Mouse (Mus musculus) liver, embryonic 13.5 days (tissue): ENCODE data around the gene Gm2056. TPM values are rescaled to one million over a fixed set of nuclear protein-coding genes. Genes with fewer than 3 reads are reported as not detected.
"Not testable (repeated sequence)": the region's sequence is repeated elsewhere in the genome, so short reads cannot be mapped to it uniquely, and the experiment has no call there.

Experiments used
- ATAC-seq: fragments of 200-750 bp; cut with Nextera tagmentation; 2 replicates; pipeline ENCODE4 v1.8.0; 2017; ENCODE audit warnings: low read depth, mild to moderate bottlenecking, moderate number of reproducible peaks, moderate library complexity
- DNase-seq: peaks from one replicate; pipeline ENCODE4 v3.0.0; 2022
- H3K27ac ChIP-seq: fragments of 300-500 bp; sonication (generic); 2 replicates; pipeline ENCODE4 v1.5.1; 2015; ENCODE audit warnings: moderate library complexity, mild to moderate bottlenecking, inconsistent platforms
- H3K27me3 ChIP-seq: fragments of 300-500 bp; sonication (generic); 2 replicates; pipeline ENCODE4 v1.6.1; 2015; ENCODE audit warnings: mild to moderate bottlenecking, inconsistent platforms
- H3K36me3 ChIP-seq: fragments of 300-500 bp; sonication (generic); 2 replicates; pipeline ENCODE4 v1.6.1; 2015; ENCODE audit warnings: mild to moderate bottlenecking, inconsistent platforms
- H3K4me1 ChIP-seq: fragments of 300-500 bp; sonication (generic); replicated peaks from 2 replicates; pipeline ENCODE4 v1.6.1; 2015; ENCODE audit warnings: inconsistent platforms
- H3K4me2 ChIP-seq: fragments of 300-500 bp; sonication (generic); 2 replicates; pipeline ENCODE4 v1.6.1; 2015; ENCODE audit warnings: inconsistent platforms, mild to moderate bottlenecking, moderate library complexity
- H3K4me3 ChIP-seq: fragments of 300-500 bp; sonication (generic); replicated peaks from 2 replicates; pipeline ENCODE4 v1.5.1; 2015; ENCODE audit warnings: mild to moderate bottlenecking, inconsistent platforms
- H3K9ac ChIP-seq: fragments of 300-500 bp; sonication (generic); 2 replicates; pipeline ENCODE4 v1.6.1; 2015; ENCODE audit warnings: mild to moderate bottlenecking, inconsistent platforms
- H3K9me3 ChIP-seq: fragments of 300-500 bp; sonication (generic); replicated peaks from 2 replicates; pipeline ENCODE4 v1.6.1; 2016; ENCODE audit warnings: inconsistent platforms
- WGBS: fragments of 180-500 bp; shearing (Covaris S2); methylation state at CpG from one replicate; pipeline ENCODE4 v1.1.7; 2015; ENCODE audit not compliant: insufficient replicate concordance; 5-methylcytosine and 5-hydroxymethylcytosine counted together
- polyA plus RNA-seq: library from polyadenylated mRNA; unstranded; fragments of >200 nt; fragmentation: Nextera tagmentation; extraction: Ambion mirVana; gene quantifications from 2 replicates; pipeline ENCODE4 v1.2.1, GENCODE M21; 2015

The Gm2056 gene
- not detected in 2 replicates for polyA plus RNA-seq

DNA sequence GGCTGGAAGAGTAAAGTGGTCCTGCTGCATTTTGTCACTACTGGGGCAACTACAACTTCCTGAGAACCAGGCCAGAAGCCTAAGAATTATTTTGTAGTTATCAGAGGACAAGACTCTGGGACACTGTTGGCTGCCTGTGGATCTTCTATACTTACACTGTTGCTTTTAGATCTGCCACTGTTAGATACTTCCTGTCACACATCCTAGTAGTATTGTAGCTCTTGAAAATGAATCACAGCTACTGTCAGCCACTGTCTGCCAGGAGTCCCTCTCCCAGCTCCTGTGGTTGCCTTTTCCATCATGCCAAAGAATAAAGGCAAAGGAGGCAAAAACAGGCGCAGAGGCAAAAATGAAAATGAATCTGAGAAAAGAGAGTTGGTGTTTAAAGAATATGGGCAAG is at the start of gene Gm2056:
Gene Gm2056, plus strand, starts transcription at position 301 of the 400 bp plus-strand sequence.
- 45% methylated on average over 1 of the region's 1 CpGs for WGBS

GRCm38 (mm10) chr12:87984000-87984399 is 42.8 kb upstream of the Gm2056 start:
- H3K4me2 ChIP-seq, H3K36me3 ChIP-seq, H3K9me3 ChIP-seq, H3K27ac ChIP-seq, DNase-seq, H3K27me3 ChIP-seq, ATAC-seq, H3K4me1 ChIP-seq, H3K4me3 ChIP-seq, H3K9ac ChIP-seq: not testable (repeated sequence)

More for the DNA sequence above, at the start of gene Gm2056:
- H3K9ac ChIP-seq, H3K27ac ChIP-seq, H3K4me2 ChIP-seq, ATAC-seq, DNase-seq, H3K4me1 ChIP-seq, H3K4me3 ChIP-seq, H3K36me3 ChIP-seq, H3K27me3 ChIP-seq, H3K9me3 ChIP-seq: not testable (repeated sequence)

DNA sequence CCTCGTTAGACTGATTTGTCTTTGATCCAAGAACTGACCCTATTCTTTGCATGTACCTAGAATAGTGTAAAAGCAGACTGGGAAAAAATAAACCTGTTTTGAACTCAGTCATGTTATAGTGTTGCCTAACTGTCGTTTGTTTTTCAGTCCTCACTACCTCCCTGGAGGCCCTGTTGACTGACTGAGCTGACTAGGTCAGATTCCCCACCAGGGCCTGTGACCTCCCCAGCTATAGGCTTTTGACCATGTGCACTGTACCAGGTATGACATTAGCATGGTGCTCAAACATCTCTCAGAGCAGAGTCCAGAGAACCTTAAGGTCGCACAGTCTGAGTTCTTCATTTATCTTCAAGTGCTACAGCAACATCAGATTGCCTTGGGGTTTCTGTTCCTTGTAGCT is 22.7 kb upstream of the Gm2056 start:
- not testable (repeated sequence) for H3K4me1 ChIP-seq, DNase-seq, H3K36me3 ChIP-seq, H3K4me2 ChIP-seq, H3K27me3 ChIP-seq, H3K27ac ChIP-seq, H3K9ac ChIP-seq, H3K4me3 ChIP-seq, H3K9me3 ChIP-seq
- WGBS: 44% methylated on average over 3 of the region's 3 CpGs
- ATAC-seq: peak; percentile 53; the same call in 1 of the 2 replicates

- DNase-seq, H3K27ac ChIP-seq, H3K9ac ChIP-seq, H3K4me1 ChIP-seq, H3K4me2 ChIP-seq, H3K27me3 ChIP-seq, H3K4me3 ChIP-seq, H3K36me3 ChIP-seq, ATAC-seq, H3K9me3 ChIP-seq: not testable (repeated sequence)
- 78% methylated on average over 1 of the region's 1 CpGs for WGBS
These were observed 15.3 kb upstream of the Gm2056 start, which contains the start of gene Gm2075 for GRCm38 (mm10) chr12:88011548-88011947. Gene Gm2075 (plus strand): TSS chr12:88011848.

DNA sequence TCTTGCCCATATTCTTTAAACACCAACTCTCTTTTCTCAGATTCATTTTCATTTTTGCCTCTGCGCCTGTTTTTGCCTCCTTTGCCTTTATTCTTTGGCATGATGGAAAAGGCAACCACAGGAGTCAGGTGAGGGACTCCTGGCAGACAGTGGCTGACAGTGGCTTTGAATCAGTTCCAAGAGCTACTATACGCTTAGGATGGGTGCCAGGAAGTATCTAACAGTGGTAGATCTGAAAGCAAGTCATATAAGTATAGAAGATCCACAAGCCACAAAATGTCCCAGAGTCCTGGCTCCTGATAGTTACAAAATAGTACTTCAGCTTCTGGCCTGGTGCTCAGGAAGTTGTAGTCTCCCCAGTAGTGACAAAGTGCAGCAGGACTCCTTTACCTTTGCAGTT is 8.1 kb upstream of the Gm2056 start, which contains the start of gene Gm6803:
Gene Gm6803, minus strand, starts transcription at position 101 of the 400 bp plus-strand sequence.
- ATAC-seq, DNase-seq, H3K9ac ChIP-seq, H3K4me1 ChIP-seq, H3K4me3 ChIP-seq, H3K27ac ChIP-seq, H3K27me3 ChIP-seq, H3K36me3 ChIP-seq, H3K9me3 ChIP-seq, H3K4me2 ChIP-seq: not testable (repeated sequence)
- 65% methylated on average over 2 of the region's 2 CpGs for WGBS

- not testable (repeated sequence) for H3K4me2 ChIP-seq, H3K4me1 ChIP-seq, H3K27me3 ChIP-seq, DNase-seq, H3K9me3 ChIP-seq, H3K27ac ChIP-seq, H3K9ac ChIP-seq, ATAC-seq, H3K4me3 ChIP-seq, H3K36me3 ChIP-seq
- 75% methylated on average over 5 of the region's 5 CpGs for WGBS
These were observed 5.4 kb downstream of the Gm2056 start for GRCm38 (mm10) chr12:88032250-88032649.

DNA sequence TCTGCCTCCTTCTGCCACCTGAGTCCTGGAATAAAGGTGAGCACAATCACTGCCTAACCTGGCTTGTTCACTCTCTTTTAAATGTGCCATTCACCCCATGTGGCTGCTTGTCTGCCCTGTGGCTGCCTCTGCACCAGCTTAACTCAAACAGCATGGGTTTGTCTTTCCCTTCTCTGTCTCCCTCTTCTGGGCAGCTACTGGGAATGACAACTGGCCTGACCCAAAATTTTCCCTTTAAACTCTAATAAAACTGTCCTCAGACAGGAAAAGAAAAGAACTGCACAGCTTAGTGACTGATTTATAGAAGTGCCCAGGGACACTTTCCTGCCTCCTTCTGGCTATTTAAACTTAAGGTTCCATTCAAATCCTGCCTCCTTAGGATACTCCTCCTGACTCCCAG is 12.3 kb downstream of the Gm2056 start:
- not testable (repeated sequence) for DNase-seq, H3K4me1 ChIP-seq, H3K27ac ChIP-seq, ATAC-seq, H3K27me3 ChIP-seq, H3K4me2 ChIP-seq, H3K4me3 ChIP-seq, H3K9me3 ChIP-seq, H3K36me3 ChIP-seq, H3K9ac ChIP-seq

GRCm38 (mm10) chr12:88039703-88040102 is 12.9 kb downstream of the Gm2056 start:
- WGBS: 59% methylated on average over 1 of the region's 1 CpGs
- not testable (repeated sequence) for H3K27me3 ChIP-seq, H3K36me3 ChIP-seq, H3K27ac ChIP-seq, ATAC-seq, H3K9ac ChIP-seq, H3K4me3 ChIP-seq, H3K9me3 ChIP-seq, DNase-seq, H3K4me1 ChIP-seq, H3K4me2 ChIP-seq

DNA sequence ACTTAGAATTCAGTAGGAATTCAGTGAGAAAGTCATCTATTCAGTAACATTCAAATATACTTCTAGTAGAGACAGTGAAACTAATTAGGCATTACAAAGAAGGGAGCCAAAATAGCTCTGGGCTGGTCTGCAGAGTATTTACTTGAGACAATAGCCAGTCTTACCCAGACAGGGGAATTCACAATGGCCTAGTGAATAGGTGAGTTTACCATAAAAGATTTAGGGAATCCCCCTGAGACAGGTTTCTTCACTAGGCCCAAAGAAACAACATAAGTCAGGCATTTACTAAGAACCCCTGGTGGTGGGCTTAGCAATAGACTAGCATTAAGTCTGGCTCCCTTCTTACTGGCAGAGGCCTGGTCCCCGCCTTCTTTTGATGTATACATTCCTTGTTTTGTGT is 18.4 kb downstream of the Gm2056 start:
- DNase-seq, H3K4me1 ChIP-seq, H3K27me3 ChIP-seq, ATAC-seq, H3K9me3 ChIP-seq, H3K4me3 ChIP-seq, H3K9ac ChIP-seq, H3K4me2 ChIP-seq, H3K27ac ChIP-seq, H3K36me3 ChIP-seq: not testable (repeated sequence)
- 48% methylated on average over 1 of the region's 1 CpGs for WGBS

Other genes with a start within 250 kb of the Gm2056 start
- gene Gm21936, start 231.5 kb upstream of the Gm2056 start, polyA plus RNA-seq: not detected in 2 replicates
- gene BB287469, start 210.4 kb upstream of the Gm2056 start, polyA plus RNA-seq: not detected in 2 replicates
- not detected in 2 replicates for gene Gm2001, start 184.7 kb upstream of the Gm2056 start, polyA plus RNA-seq
- gene Gm2016, start 152.9 kb upstream of the Gm2056 start, polyA plus RNA-seq: not detected in 2 replicates
- gene Gm2022, start 131.6 kb upstream of the Gm2056 start, polyA plus RNA-seq: not detected in 2 replicates
- gene Gm2035, start 107.1 kb upstream of the Gm2056 start, polyA plus RNA-seq: not detected in 2 replicates
- not detected in 2 replicates for gene Gm2042, start 72.9 kb upstream of the Gm2056 start, polyA plus RNA-seq
- gene Gm2075, start 15.2 kb upstream of the Gm2056 start, polyA plus RNA-seq: not detected in 2 replicates
- not detected in 2 replicates for gene Gm6803, start 8.2 kb upstream of the Gm2056 start, polyA plus RNA-seq
- not detected in 2 replicates for gene Gm16368, start 56.7 kb downstream of the Gm2056 start, polyA plus RNA-seq
- not detected in 2 replicates for gene Gm10436, start 155.1 kb downstream of the Gm2056 start, polyA plus RNA-seq
- gene Gm8332, start 223.1 kb downstream of the Gm2056 start, polyA plus RNA-seq: not detected in 2 replicates
- not detected in 2 replicates for gene Gm5662, start 247.5 kb downstream of the Gm2056 start, polyA plus RNA-seq